Comparison of ENCODE assay signal across 19 mouse cellular contexts in genomic region chr7:46380625-46381024, GRCm38 (mm10). TPM values are rescaled to one million over a fixed set of nuclear protein-coding genes. Genes with fewer than 3 reads are reported as not detected.
DNase-seq lines count a peak whose midpoint lies in the region; ATAC-seq and TF ChIP-seq lines count a peak whose summit lies in the region.
"Had no signal": no experiment of that assay in that cellular context is flagged by ENCODE, and none has a peak within 500 bp of the region (broad histone marks: within the 10 kb centered on the region; RNA-seq: fewer than 3 reads in every experiment).

No protein-coding gene starts in this region.

- H3K9me3 ChIP-seq in embryonic facial prominence, embryonic 14.5 days (ENCODE audit: control insufficient read depth, low read length), result no peaks in the 10 kb centered on the region
- H3K9me3 ChIP-seq in embryonic facial prominence, embryonic 10.5 days, result no peaks in the 10 kb centered on the region
- H3K9me3 ChIP-seq: forebrain, embryonic 10.5 days; hindbrain, embryonic 12.5 days; liver, embryonic 15.5 days had no signal

- WGBS in embryonic facial prominence, embryonic 14.5 days, result 62% methylated on average over 9 of the region's 9 CpGs
- WGBS in embryonic facial prominence, embryonic 10.5 days, result 73% methylated on average over 9 of the region's 9 CpGs

- intact Hi-C loops in left cerebral cortex, adult 2 months (cut with DNase I), result no loop called here
- intact Hi-C loops in left cerebral cortex, postnatal 14 days (cut with DNase I), result no loop called here

- peaks cover 47% of the 10 kb centered on the region for H3K27me3 ChIP-seq in embryonic facial prominence, embryonic 14.5 days (replicated peaks; ENCODE audit: control insufficient read depth, insufficient read depth, low read length)
- H3K27me3 ChIP-seq in embryonic facial prominence, embryonic 10.5 days (replicated peaks; ENCODE audit: low read depth, poor library complexity, severe bottlenecking), result peaks cover 55% of the 10 kb centered on the region
- no peaks in the 10 kb centered on the region for H3K27me3 ChIP-seq in C2C12 (ENCODE audit: control insufficient read depth, insufficient read depth, insufficient read length)

- no peak overlapping the region for H3K4me3 ChIP-seq in embryonic facial prominence, embryonic 14.5 days (ENCODE audit: low read depth, low read length)
- H3K4me3 ChIP-seq in embryonic facial prominence, embryonic 10.5 days, result no peak overlapping the region
- no peak overlapping the region for H3K4me3 ChIP-seq in left cerebral cortex, adult 2 months
- no peak overlapping the region for H3K4me3 ChIP-seq in C2C12 (ENCODE audit: insufficient read depth, poor library complexity, severe bottlenecking)
- H3K4me3 ChIP-seq: forebrain, embryonic 10.5 days; hindbrain, embryonic 12.5 days; liver, embryonic 15.5 days had no signal

- no peak overlapping the region for H3K27ac ChIP-seq in embryonic facial prominence, embryonic 14.5 days (replicated peaks; ENCODE audit: low read depth, low read length)
- H3K27ac ChIP-seq in embryonic facial prominence, embryonic 10.5 days (replicated peaks), result no peak overlapping the region
- H3K27ac ChIP-seq in left cerebral cortex, adult 2 months, result no peak overlapping the region
- H3K27ac ChIP-seq: forebrain, embryonic 10.5 days; hindbrain, embryonic 12.5 days; liver, embryonic 15.5 days had no signal

- TF ChIP-seq CTCF in left cerebral cortex, adult 2 months (IDR thresholded peaks at IDR 0.05), result peak; percentile 52
- TF ChIP-seq CTCF in C2C12 (IDR thresholded peaks at IDR 0.05; ENCODE audit: control insufficient read depth, insufficient read depth, insufficient read length), result peak; percentile 47

- no peaks in the 10 kb centered on the region for H3K79me2 ChIP-seq in C2C12 (ENCODE audit: control insufficient read depth, insufficient read depth)

- H3K4me1 ChIP-seq in embryonic facial prominence, embryonic 14.5 days (ENCODE audit: control insufficient read depth, insufficient read depth, low read length), result peaks cover 3% of the 10 kb centered on the region; the same call in 1 of the 2 replicates
- H3K4me1 ChIP-seq in embryonic facial prominence, embryonic 10.5 days, result peaks cover 22% of the 10 kb centered on the region
- H3K4me1 ChIP-seq: liver, embryonic 15.5 days had no signal

- no peak for ATAC-seq in embryonic facial prominence, embryonic 14.5 days (ENCODE audit: low read depth)

- H3K4me2 ChIP-seq in embryonic facial prominence, embryonic 14.5 days (ENCODE audit: low read depth, low read length), result no peak overlapping the region
- H3K4me2 ChIP-seq: heart, embryonic 11.5 days; hindbrain, embryonic 12.5 days; liver, embryonic 15.5 days had no signal

- H3ac ChIP-seq in C2C12 (ENCODE audit: control insufficient read depth, insufficient read length, low read depth), result no peak overlapping the region

- H3K9ac ChIP-seq in embryonic facial prominence, embryonic 14.5 days (ENCODE audit: low read depth, low read length), result no peak overlapping the region
- H3K9ac ChIP-seq: hindbrain, embryonic 12.5 days; liver, embryonic 15.5 days had no signal

- DNase-seq in embryonic facial prominence, embryonic 14.5 days (ENCODE audit: low spot score), result peak; percentile 19
- DNase-seq in embryonic facial prominence, embryonic 10.5 days (ENCODE audit: low spot score), result no peak
- DNase-seq in left cerebral cortex, adult 2 months (ENCODE audit: extremely low spot score in 1 of 2, low spot score in 2 of 2), result no peak
- no peak for DNase-seq in left cerebral cortex, postnatal 14 days (ENCODE audit: low spot score in 2 of 2)
- DNase-seq in NIH3T3 (ENCODE audit: low read depth), result peak; percentile 26
- DNase-seq in ovary, postnatal 14 days (ENCODE audit: low spot score), result no peak
- no peak for DNase-seq in heart, adult 18-20 months
- DNase-seq: gastrocnemius, postnatal 10 days; kidney, adult 2 months; layer of hippocampus, adult 9-11 months; thymus, postnatal 4 days had no signal

- H3K79me3 ChIP-seq in C2C12 (ENCODE audit: low read depth), result peaks cover 1% of the 10 kb centered on the region

- no peaks in the 10 kb centered on the region for H3K36me3 ChIP-seq in embryonic facial prominence, embryonic 14.5 days (ENCODE audit: control insufficient read depth, insufficient read depth, low read length)
- no peaks in the 10 kb centered on the region for H3K36me3 ChIP-seq in embryonic facial prominence, embryonic 10.5 days (replicated peaks)
- no peaks in the 10 kb centered on the region for H3K36me3 ChIP-seq in C2C12 (ENCODE audit: control insufficient read depth, insufficient read depth)
- H3K36me3 ChIP-seq: forebrain, embryonic 10.5 days; hindbrain, embryonic 12.5 days; liver, embryonic 15.5 days had no signal

TF ChIP-seq in C2C12, 6 proteins besides CTCF, POLR2A, EP300 and RAD21:
- TF ChIP-seq MAX (IDR thresholded peaks at IDR 0.05) (no peak), USF1 (IDR thresholded peaks at IDR 0.05; ENCODE audit: low read depth) (no peak), MYOG (IDR thresholded peaks at IDR 0.05; ENCODE audit: control insufficient read depth, extremely low read depth, insufficient read length) (no peak), FOSL1 (IDR thresholded peaks at IDR 0.05; ENCODE audit: insufficient read depth, low read length, poor library complexity, severe bottlenecking) (no peak), MYOD1 (IDR thresholded peaks at IDR 0.05; ENCODE audit: control insufficient read depth, insufficient read length, low read depth) (no peak), CEBPB (IDR thresholded peaks at IDR 0.05; ENCODE audit: low read depth) (no peak)

RNA-seq across cellular contexts. Expression of gene Myod1, which starts 4.4 kb away (rescaled TPM):
- 46.5 and 50.7 TPM in 2 replicates for polyA plus RNA-seq in embryonic facial prominence, embryonic 14.5 days (2014; fragmentation: Nextera tagmentation; extraction: Ambion mirVana)
- 0.62 and 2.0 TPM in 2 replicates for polyA plus RNA-seq in embryonic facial prominence, embryonic 10.5 days (2016; fragmentation: Nextera tagmentation; extraction: Ambion mirVana)
- under 1 TPM in 1 of 2 experiments, not detected in 1; 0.30 TPM for total RNA-seq in left cerebral cortex, adult 2 months (2021)
- not detected for total RNA-seq in left cerebral cortex, postnatal 14 days (2021)
- polyA plus RNA-seq in C2C12 (2012; fragmentation: generic; extraction: Trizol), result 278 TPM
- not detected for total RNA-seq in heart, adult 18-20 months (2021)
- total RNA-seq: adrenal gland, postnatal 36 days; megakaryocyte progenitor cell, adult 5-6 weeks; neutrophil, adult 5-6 weeks had no signal
- polyA plus RNA-seq: forebrain, embryonic 10.5 days had no signal

RNA-seq across cellular contexts. Expression of gene Kcnc1, which starts 15.7 kb away (rescaled TPM):
- polyA plus RNA-seq in embryonic facial prominence, embryonic 14.5 days (2014; fragmentation: Nextera tagmentation; extraction: Ambion mirVana), result 0.69 and 1.1 TPM in 2 replicates
- 0.58 and 0.69 TPM in 2 replicates for polyA plus RNA-seq in embryonic facial prominence, embryonic 10.5 days (2016; fragmentation: Nextera tagmentation; extraction: Ambion mirVana)
- 100 to 1,000 TPM; 140 to 149 TPM for total RNA-seq in left cerebral cortex, adult 2 months (2021)
- 10 to 100 TPM; 85.9 to 88.0 TPM for total RNA-seq in left cerebral cortex, postnatal 14 days (2021)
- 0.01 TPM for polyA plus RNA-seq in C2C12 (2012; fragmentation: generic; extraction: Trizol)
- total RNA-seq in heart, adult 18-20 months (2021), result under 1 TPM; 0.41 to 0.45 TPM
- polyA plus RNA-seq: liver, embryonic 15.5 days had no signal

Comparison
In these comparisons a context has a peak if more than half of its experiments do, and no peak if none do; other contexts are left out.
1. DNase-seq: peak in embryonic facial prominence, embryonic 14.5 days (single experiment) and NIH3T3 (single experiment); none in embryonic facial prominence, embryonic 10.5 days (single experiment), left cerebral cortex, adult 2 months (0 of 2), left cerebral cortex, postnatal 14 days (0 of 2), ovary, postnatal 14 days (single experiment) and heart, adult 18-20 months (0 of 2).
2. RNA of gene Kcnc1, which starts 15.7 kb away (total RNA-seq): 140 to 149 TPM in left cerebral cortex, adult 2 months and 85.9 to 88.0 TPM in left cerebral cortex, postnatal 14 days; 0.41 to 0.45 TPM in heart, adult 18-20 months; every median in the first group is over 10 times any median in the second.